Mouse (Mus musculus) testis, postnatal 14 days (tissue): ENCODE data around the gene Cpn1.

ENCODE experiments used
- DNase-seq: peaks from one replicate; pipeline ENCODE4 v3.0.0; 2021; ENCODE audit warnings: low spot score

Gene Cpn1

GRCm38 (mm10) chr19:43912775-43913486 lies 73.4 kb downstream of the Cpn1 start:
- no peak for DNase-seq

GRCm38 (mm10) chr19:43906492-43906891 lies 79.9 kb downstream of the Cpn1 start:
- no peak for DNase-seq
